ENCODE assay signal across 18 mouse cellular contexts in the genomic region with DNA sequence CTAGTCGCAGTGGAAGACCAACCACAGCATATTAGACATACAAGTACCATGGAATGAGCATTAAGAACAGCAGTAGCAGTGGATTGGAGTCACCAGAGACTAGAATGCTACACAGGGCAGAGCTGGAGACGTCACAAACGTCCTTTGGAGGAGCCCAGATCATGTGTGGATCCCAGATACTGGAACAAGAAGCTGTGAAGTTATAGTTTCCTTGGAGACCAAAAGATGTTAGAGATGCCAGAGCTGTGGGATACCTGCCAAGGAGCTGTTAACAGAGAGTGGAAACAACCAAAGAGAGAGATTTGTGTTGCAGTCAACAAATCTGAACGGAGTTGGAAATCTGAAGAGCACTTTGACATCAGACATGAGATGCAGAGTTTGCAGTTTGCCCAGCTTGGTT.
A peak's percentile ranks its signal among the peaks of the same experiment; 100 is the strongest.
DNase-seq lines count a peak whose midpoint lies in the region; ATAC-seq and TF ChIP-seq lines count a peak whose summit lies in the region.
"Had no signal": no experiment of that assay in that cellular context is flagged by ENCODE, and none has a peak within 500 bp of the region (broad histone marks: within the 10 kb centered on the region; RNA-seq: fewer than 3 reads in every experiment).

No protein-coding gene starts in this region.

- no peak for ATAC-seq in frontal cortex, adult (ENCODE audit: low TSS enrichment)
- no peak for ATAC-seq in kidney, embryonic 14.5 days (ENCODE audit: low FRiP score, low TSS enrichment)
- no peak for ATAC-seq in inflammation-experienced regulatory T-cells, adult 6 months
- ATAC-seq: forebrain, embryonic 15.5 days had no signal

- no peaks in the 10 kb centered on the region for H3K36me3 ChIP-seq in kidney, embryonic 14.5 days (ENCODE audit: control insufficient read depth, insufficient read depth, low read length)
- H3K36me3 ChIP-seq: embryonic facial prominence, embryonic 13.5 days; forebrain, embryonic 15.5 days; G1E; heart, embryonic 13.5 days; neural tube, embryonic 13.5 days had no signal

- no peaks in the 10 kb centered on the region for H3K27me3 ChIP-seq in kidney, embryonic 14.5 days (ENCODE audit: control insufficient read depth, insufficient read depth, low read length)
- H3K27me3 ChIP-seq: embryonic facial prominence, embryonic 13.5 days; forebrain, embryonic 15.5 days; heart, embryonic 13.5 days; neural tube, embryonic 13.5 days had no signal

- H3K4me1 ChIP-seq in kidney, embryonic 14.5 days (ENCODE audit: control insufficient read depth, insufficient read depth, low read length), result no peaks in the 10 kb centered on the region
- H3K4me1 ChIP-seq: embryonic facial prominence, embryonic 13.5 days; heart, embryonic 13.5 days; neural tube, embryonic 13.5 days had no signal

- no peak overlapping the region for H3K27ac ChIP-seq in kidney, embryonic 14.5 days (ENCODE audit: low read depth, low read length)
- H3K27ac ChIP-seq: embryonic facial prominence, embryonic 13.5 days; forebrain, embryonic 15.5 days; heart, embryonic 13.5 days; left cerebral cortex, adult 2 months; neural tube, embryonic 13.5 days; stomach, postnatal 0 days had no signal

- H3K9me3 ChIP-seq in kidney, embryonic 14.5 days (ENCODE audit: control insufficient read depth, low read length), result no peaks in the 10 kb centered on the region
- H3K9me3 ChIP-seq: embryonic facial prominence, embryonic 13.5 days; G1E; heart, embryonic 13.5 days; neural tube, embryonic 13.5 days had no signal

- H3K4me3 ChIP-seq in kidney, embryonic 14.5 days (ENCODE audit: low read length), result no peak overlapping the region
- H3K4me3 ChIP-seq: embryonic facial prominence, embryonic 13.5 days; forebrain, embryonic 15.5 days; heart, embryonic 13.5 days; left cerebral cortex, adult 2 months; neural tube, embryonic 13.5 days had no signal

- no peak overlapping the region for H3K9ac ChIP-seq in kidney, embryonic 14.5 days (ENCODE audit: low read depth, low read length)
- H3K9ac ChIP-seq: embryonic facial prominence, embryonic 13.5 days; forebrain, embryonic 15.5 days; heart, embryonic 13.5 days; neural tube, embryonic 13.5 days had no signal

- no peak for TF ChIP-seq CTCF in brain, embryonic 14.5 days (IDR thresholded peaks at IDR 0.05; ENCODE audit: borderline replicate concordance, extremely low read depth, insufficient read depth, insufficient read length)

- peak; percentile 10 to 16 for DNase-seq in frontal cortex, postnatal 10 days (ENCODE audit: low spot score in 2 of 2)
- peak; percentile 5 for DNase-seq in R1 (ENCODE audit: low read depth, low spot score)
- DNase-seq in brain, embryonic 14.5 days (ENCODE audit: low read depth), result peak; percentile 64
- peak; percentile 6 for DNase-seq in left cerebral cortex, postnatal 4 days
- no peak for DNase-seq in adrenal gland, adult 2 months
- DNase-seq: adrenal gland, adult 8-10 months; cerebellum, postnatal 36 days; thymus, postnatal 36 days had no signal

- WGBS in kidney, embryonic 14.5 days, result 82% methylated on average over 4 of the region's 4 CpGs

- H3K4me2 ChIP-seq in kidney, embryonic 14.5 days (replicated peaks; ENCODE audit: low read depth, low read length), result no peak overlapping the region
- H3K4me2 ChIP-seq: embryonic facial prominence, embryonic 13.5 days; forebrain, embryonic 15.5 days; heart, embryonic 13.5 days; neural tube, embryonic 13.5 days had no signal

- TF ChIP-seq POLR2A in brain, embryonic 14.5 days (IDR thresholded peaks at IDR 0.05; ENCODE audit: borderline replicate concordance, extremely low read depth, insufficient read depth, insufficient read length, poor library complexity, severe bottlenecking), result no peak

- intact Hi-C loops in left cerebral cortex, postnatal 4 days (cut with DNase I), result no loop called here
